9 mouse cellular contexts compared by ENCODE assay signal in genomic region chr1:132525832-132526231, GRCm38 (mm10). TPM values are rescaled to one million over a fixed set of nuclear protein-coding genes. Genes with fewer than 3 reads are reported as not detected.
A peak's percentile ranks its signal among the peaks of the same experiment; 100 is the strongest.
DNase-seq lines count a peak whose midpoint lies in the region; TF ChIP-seq lines count a peak whose summit lies in the region.
"Had no signal": no experiment of that assay in that cellular context is flagged by ENCODE, and none has a peak within 500 bp of the region (broad histone marks: within the 10 kb centered on the region; RNA-seq: fewer than 3 reads in every experiment).

No protein-coding gene starts in this region.

- H3K4me2 ChIP-seq in CH12.LX (ENCODE audit: insufficient read depth, low read depth, poor library complexity, severe bottlenecking): no peak overlapping the region
- H3K4me2 ChIP-seq: liver, embryonic 15.5 days had no signal

- H3K79me2 ChIP-seq in CH12.LX (replicated peaks; ENCODE audit: control insufficient read depth, extremely low read depth, insufficient read depth, poor library complexity, severe bottlenecking): no peaks in the 10 kb centered on the region

- DNase-seq in CH12.LX (ENCODE audit: extremely low read depth) (peak; percentile 66), ZHBTc4 (ENCODE audit: low read depth, low spot score) (peak; percentile 68)
- peak; percentile 56 to 88 for DNase-seq in cerebellum, postnatal 4 days (ENCODE audit: low spot score in 2 of 2)
- DNase-seq in gonadal fat pad, adult 2 months (ENCODE audit: low read depth): peak; percentile 22
- peak; percentile 89 for DNase-seq in layer of hippocampus, adult 11-12 months (ENCODE audit: low spot score)
- DNase-seq in lung, postnatal 10 days: peak; percentile 77
- DNase-seq in ovary, postnatal 36 days (ENCODE audit: low spot score): peak; percentile 36
- no peak for DNase-seq in T-cell, adult 2 months (ENCODE audit: low spot score)

- no peak overlapping the region for H3K4me3 ChIP-seq in CH12.LX (replicated peaks in 1 of 3; ENCODE audit: low read depth in 2 of 3, low read length in 2 of 3, poor library complexity in 1 of 3)
- H3K4me3 ChIP-seq: liver, embryonic 15.5 days had no signal

- peak; percentile 97 for TF ChIP-seq RAD21 in CH12.LX (IDR thresholded peaks at IDR 0.05; ENCODE audit: low read depth, low read length)

- TF ChIP-seq EP300 in CH12.LX (IDR thresholded peaks at IDR 0.05; ENCODE audit: low read length): no peak

- H3K27me3 ChIP-seq in CH12.LX (replicated peaks): peaks cover 68% of the 10 kb centered on the region

- dilution Hi-C loops in CH12.LX (cut with MboI; ENCODE audit: extremely low pct_ligation_motif_present, extremely low pct_unique_long_range_greater_than_20kb, low sequenced_read_pairs): no loop called here

- peaks cover 3% of the 10 kb centered on the region for H3K9me3 ChIP-seq in CH12.LX (replicated peaks; ENCODE audit: low read length)
- H3K9me3 ChIP-seq: liver, embryonic 15.5 days had no signal

- H3K36me3 ChIP-seq in CH12.LX (replicated peaks in 1 of 2; ENCODE audit: control insufficient read depth in 1 of 2, insufficient read depth in 1 of 2, low read length in 1 of 2): no peaks in the 10 kb centered on the region
- H3K36me3 ChIP-seq: liver, embryonic 15.5 days had no signal

- TF ChIP-seq POLR2A in CH12.LX (IDR thresholded peaks at IDR 0.05; ENCODE audit: low read depth, low read length): no peak

- peaks cover 6 to 13% of the 10 kb centered on the region in 2 experiments for H3K4me1 ChIP-seq in CH12.LX (ENCODE audit: control insufficient read depth in 1 of 2, insufficient read depth in 2 of 2)
- H3K4me1 ChIP-seq: liver, embryonic 15.5 days had no signal

- H3K9ac ChIP-seq in CH12.LX (ENCODE audit: insufficient read depth, low read depth): no peak overlapping the region
- H3K9ac ChIP-seq: liver, embryonic 15.5 days had no signal

- in situ Hi-C loops in CH12.LX (cut with MboI; ENCODE audit: low pct_ligation_motif_present, low pct_unique_long_range_greater_than_20kb, low sequenced_read_pairs): loop anchor here (5.0 kb wide), 1 partner anchor 66 kb away; no protein-coding TSS in a partner anchor

- peak; percentile 73 to 97 for TF ChIP-seq CTCF in CH12.LX (conservative IDR thresholded peaks at IDR 0.05 in 1 of 2, IDR thresholded peaks at IDR 0.05 in 1 of 2; ENCODE audit: low read depth in 2 of 2, low read length in 2 of 2)

- no peak overlapping the region for H3K27ac ChIP-seq in CH12.LX (ENCODE audit: insufficient read depth, low read depth)
- H3K27ac ChIP-seq: liver, embryonic 15.5 days had no signal

TF ChIP-seq in CH12.LX, 34 proteins besides CTCF, POLR2A, EP300 and RAD21:
- TF ChIP-seq MAX (IDR thresholded peaks at IDR 0.05; ENCODE audit: low read length) (no peak), USF2 (conservative IDR thresholded peaks at IDR 0.05; ENCODE audit: low read depth, low read length) (no peak), IRF4 (IDR thresholded peaks at IDR 0.05; ENCODE audit: low read depth, low read length) (0 out of 2 replicates have a peak, but pooled peaks have one; percentile 12), ZC3H11A (IDR thresholded peaks at IDR 0.05; ENCODE audit: low read depth, low read length) (peak; percentile 95), MEF2A (IDR thresholded peaks at IDR 0.05; ENCODE audit: borderline replicate concordance, low read depth, low read length) (0 out of 2 replicates have a peak, but pooled peaks have one; percentile 24), MAFK (IDR thresholded peaks at IDR 0.05; ENCODE audit: insufficient replicate concordance, low read length) (no peak), SMC3 (IDR thresholded peaks at IDR 0.05; ENCODE audit: low read depth, low read length) (peak; percentile 98)
TF ChIP-seq in CH12.LX: peak in this region for 4.

RNA-seq across cellular contexts. Expression of gene Cntn2, which starts 17.2 kb away (rescaled TPM):
- total RNA-seq in CH12.LX (2012; rRNA removed) (0.04 and 0.08 TPM in 2 replicates), CH12.LX (2014; rRNA removed) (0.05 and 0.07 TPM in 2 replicates)
- polyA plus RNA-seq in CH12.LX (2012; ENCODE audit: insufficient read length, low read depth): 0.04 TPM in 2 replicates
- 0.26 and 0.36 TPM in 2 replicates for polyA plus RNA-seq in gonadal fat pad, adult 2 months (2012; rRNA removed)

RNA-seq across cellular contexts. Expression of gene Tmem81, which starts 19.8 kb away (rescaled TPM):
- total RNA-seq in CH12.LX (2012; rRNA removed) (2.0 and 3.3 TPM in 2 replicates), CH12.LX (2014; rRNA removed) (2.2 and 2.3 TPM in 2 replicates)
- polyA plus RNA-seq in CH12.LX (2012; ENCODE audit: insufficient read length, low read depth): 2.4 and 2.8 TPM in 2 replicates
- 2.1 and 2.4 TPM in 2 replicates for polyA plus RNA-seq in gonadal fat pad, adult 2 months (2012; rRNA removed)

RNA-seq across cellular contexts. Expression of gene Rbbp5, which starts 48.7 kb away (rescaled TPM):
- 36.9 and 37.1 TPM in 2 replicates for total RNA-seq in CH12.LX (2012; rRNA removed)
- total RNA-seq in CH12.LX (2014; rRNA removed): 52.1 and 52.5 TPM in 2 replicates
- polyA plus RNA-seq in CH12.LX (2012; ENCODE audit: insufficient read length, low read depth): 50.3 and 53.1 TPM in 2 replicates
- 16.4 and 21.1 TPM in 2 replicates for polyA plus RNA-seq in gonadal fat pad, adult 2 months (2012; rRNA removed)
